Mouse (Mus musculus) heart, embryonic 14.5 days (tissue): ENCODE measurements around the gene Gramd4. TPM values are rescaled to one million over a fixed set of nuclear protein-coding genes. Genes with fewer than 3 reads are reported as not detected.
A peak's percentile ranks its signal among the peaks of the same experiment; 100 is the strongest.

ENCODE experiments used
- ATAC-seq: fragments of 200-750 bp; cut with Nextera tagmentation; 2 replicates; pipeline ENCODE4 v1.8.0; 2017; ENCODE audit warnings: low read depth, moderate TSS enrichment; ENCODE audit not compliant: insufficient number of reproducible peaks, insufficient read depth, low FRiP score
- H3K27ac ChIP-seq, 2 experiments: fragments of 200-500 bp in 1 of 2; fragments of 300-500 bp in 1 of 2; sonication (generic) in 1 of 2; replicated peaks in 1 of 2; 2 replicates each; pipeline ENCODE4 v1.5.1; 2012 to 2014; ENCODE audit warnings: low read depth in 2 of 2, low read length in 2 of 2, control low read depth in 1 of 2, mild to moderate bottlenecking in 1 of 2, mixed read lengths in 1 of 2; ENCODE audit not compliant: control insufficient read depth in 1 of 2, insufficient read depth in 1 of 2
- H3K27me3 ChIP-seq: fragments of 300-500 bp; sonication (generic); 2 replicates; pipeline ENCODE4 v1.6.1; 2014; ENCODE audit warnings: mild to moderate bottlenecking, low read length, control low read depth; ENCODE audit not compliant: control insufficient read depth, insufficient read depth
- H3K36me3 ChIP-seq: fragments of 300-500 bp; sonication (generic); 2 replicates; pipeline ENCODE4 v1.6.1; 2014; ENCODE audit warnings: mild to moderate bottlenecking, control low read depth, low read length, mixed read lengths; ENCODE audit not compliant: control insufficient read depth, insufficient read depth
- H3K4me1 ChIP-seq, 2 experiments: fragments of 200-500 bp in 1 of 2; fragments of 300-500 bp in 1 of 2; sonication (generic) in 1 of 2; 2 replicates each; pipeline ENCODE4 v1.6.1; 2012 to 2014; ENCODE audit warnings: low read length in 2 of 2, control low read depth in 1 of 2, mixed read lengths in 1 of 2; ENCODE audit not compliant: control insufficient read depth in 2 of 2, insufficient read depth in 2 of 2
- H3K4me2 ChIP-seq: fragments of 300-500 bp; sonication (generic); 2 replicates; pipeline ENCODE4 v1.6.1; 2014; ENCODE audit warnings: mild to moderate bottlenecking, low read length
- H3K4me3 ChIP-seq, 2 experiments: fragments of 200-500 bp in 1 of 2; fragments of 300-500 bp in 1 of 2; sonication (generic) in 1 of 2; 2 replicates each; pipeline ENCODE4 v1.5.1; 2012 to 2014; ENCODE audit warnings: low read length in 2 of 2, mild to moderate bottlenecking in 2 of 2, control low read depth in 1 of 2, low read depth in 1 of 2, moderate library complexity in 1 of 2; ENCODE audit not compliant: control insufficient read depth in 1 of 2, insufficient read depth in 1 of 2
- H3K9ac ChIP-seq: fragments of 300-500 bp; sonication (generic); 2 replicates; pipeline ENCODE4 v1.6.1; 2014; ENCODE audit warnings: mild to moderate bottlenecking, low read length
- H3K9me3 ChIP-seq: fragments of 300-500 bp; sonication (generic); 2 replicates; pipeline ENCODE4 v1.6.1; 2016; ENCODE audit warnings: low read length, control low read depth; ENCODE audit not compliant: control insufficient read depth
- WGBS: fragments of 180-500 bp; shearing (Covaris S2); extraction: QIAGEN DNeasy Blood & Tissue Kit; methylation state at CpG from one replicate; pipeline ENCODE4 v1.1.7; 2014; 5-methylcytosine and 5-hydroxymethylcytosine counted together
- polyA plus RNA-seq: library from polyadenylated mRNA; unstranded; fragments of >200 nt; fragmentation: Nextera tagmentation; extraction: Ambion mirVana; gene quantifications from 2 replicates; pipeline ENCODE4 v1.2.1, GENCODE M21; 2014

The Gramd4 gene
- polyA plus RNA-seq, 1 experiment from 2014 or later: 10.9 TPM

DNA sequence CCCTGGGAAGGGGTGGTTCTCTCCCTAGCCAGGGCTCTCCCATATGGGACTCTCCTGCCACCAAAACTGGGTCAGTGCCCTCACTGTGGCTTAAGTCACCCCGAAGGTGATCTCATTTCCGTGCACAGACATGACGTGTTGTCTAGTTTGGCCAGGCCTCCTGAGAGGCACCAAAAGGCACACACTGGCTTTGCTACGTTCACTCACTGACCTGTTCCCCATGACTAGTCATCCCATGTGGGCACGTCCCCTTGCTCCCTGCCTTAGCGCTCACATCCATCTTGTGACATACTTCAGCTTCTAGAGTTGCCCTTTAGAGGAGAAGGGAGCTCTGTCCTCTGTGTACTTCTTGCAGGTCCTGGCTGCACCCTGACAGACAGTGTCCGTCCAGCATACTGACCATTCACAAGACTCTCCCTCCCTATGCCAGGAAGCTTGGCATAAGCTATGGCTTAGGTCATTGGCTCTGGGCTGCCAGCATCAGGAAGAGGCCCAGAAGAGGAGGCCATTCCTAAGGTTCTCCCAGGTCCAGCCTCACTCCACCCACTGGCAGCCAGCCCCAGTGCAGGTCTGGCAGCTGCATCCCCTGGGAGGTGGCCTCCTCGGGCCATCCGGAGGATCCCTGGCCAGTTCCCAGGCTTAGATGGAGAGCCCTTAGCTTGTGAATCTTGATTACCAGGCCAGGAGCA, 64.9 kb downstream of the Gramd4 start:
- 83% methylated on average over 9 of the region's 9 CpGs for WGBS
- no peak overlapping the region for H3K27ac ChIP-seq

DNA sequence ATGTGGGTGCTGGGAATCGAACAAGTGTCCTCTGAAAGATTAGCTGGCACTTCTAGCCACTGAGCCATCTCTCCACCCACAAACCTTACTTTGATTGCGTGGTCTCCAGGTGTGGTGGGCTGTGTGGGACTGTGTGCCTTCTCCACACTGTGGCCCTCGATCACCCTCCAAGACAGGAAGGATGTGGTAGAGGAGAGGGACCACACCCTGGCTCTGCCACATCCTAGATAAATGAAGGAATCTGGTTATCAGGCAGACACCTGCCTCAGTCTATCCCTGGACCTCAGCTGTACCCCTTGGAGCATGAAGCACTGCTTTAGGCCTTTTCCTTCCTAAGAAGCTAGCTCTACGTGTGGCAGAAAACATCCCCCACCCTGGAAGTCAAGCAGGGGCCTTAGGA, 65.9 kb downstream of the Gramd4 start:
- WGBS: 90% methylated on average over 4 of the region's 4 CpGs
- Histone ChIP-seq H3K4me3 (no peak overlapping the region), H3K27ac (no peak overlapping the region), H3K4me1 (peaks cover 0 to 5% of the 10 kb centered on the region in 2 experiments; a peak in 1 of 4 replicates), H3K4me2 (no peak overlapping the region), H3K36me3 (peaks cover 89% of the 10 kb centered on the region), H3K9ac (no peak overlapping the region), H3K27me3 (no peaks in the 10 kb centered on the region), H3K9me3 (no peaks in the 10 kb centered on the region)
- ATAC-seq: no peak

More for the DNA sequence above, 64.9 kb downstream of the Gramd4 start:
- Histone ChIP-seq H3K4me1 (peaks cover 7 to 13% of the 10 kb centered on the region in 2 experiments; a peak in 3 of 4 replicates), H3K9me3 (no peaks in the 10 kb centered on the region), H3K4me3 (no peak overlapping the region), H3K27me3 (no peaks in the 10 kb centered on the region), H3K9ac (no peak overlapping the region), H3K4me2 (no peak overlapping the region), H3K36me3 (peaks cover 82% of the 10 kb centered on the region)
- ATAC-seq: no peak

- Histone ChIP-seq H3K36me3 (peaks cover 89% of the 10 kb centered on the region), H3K9me3 (no peaks in the 10 kb centered on the region), H3K27me3 (no peaks in the 10 kb centered on the region), H3K4me1 (peaks cover 0 to 5% of the 10 kb centered on the region in 2 experiments; a peak in 1 of 4 replicates), H3K9ac (no peak overlapping the region), H3K4me3 (no peak overlapping the region), H3K27ac (no peak overlapping the region), H3K4me2 (no peak overlapping the region)
- 46% methylated on average over 1 of the region's 1 CpGs for WGBS
- ATAC-seq: no peak
These were observed 66.9 kb downstream of the Gramd4 start for GRCm38 (mm10) chr15:86124359-86124758.

- Histone ChIP-seq H3K4me2 (no peak overlapping the region), H3K36me3 (peaks cover 89% of the 10 kb centered on the region), H3K27ac (no peak overlapping the region), H3K9me3 (no peaks in the 10 kb centered on the region), H3K9ac (no peak overlapping the region), H3K4me3 (no peak overlapping the region), H3K27me3 (no peaks in the 10 kb centered on the region), H3K4me1 (0 out of 4 replicates have a peak, but pooled peaks cover 0 to 5% of the 10 kb centered on the region in 2 experiments)
- no peak for ATAC-seq
- 86% methylated on average over 3 of the region's 3 CpGs for WGBS
These were observed 71.5 kb downstream of the Gramd4 start for GRCm38 (mm10) chr15:86129036-86129435.

GRCm38 (mm10) chr15:86130657-86131056, 73.2 kb downstream of the Gramd4 start:
- 93% methylated on average over 10 of the region's 10 CpGs for WGBS
- ATAC-seq: no peak

DNA sequence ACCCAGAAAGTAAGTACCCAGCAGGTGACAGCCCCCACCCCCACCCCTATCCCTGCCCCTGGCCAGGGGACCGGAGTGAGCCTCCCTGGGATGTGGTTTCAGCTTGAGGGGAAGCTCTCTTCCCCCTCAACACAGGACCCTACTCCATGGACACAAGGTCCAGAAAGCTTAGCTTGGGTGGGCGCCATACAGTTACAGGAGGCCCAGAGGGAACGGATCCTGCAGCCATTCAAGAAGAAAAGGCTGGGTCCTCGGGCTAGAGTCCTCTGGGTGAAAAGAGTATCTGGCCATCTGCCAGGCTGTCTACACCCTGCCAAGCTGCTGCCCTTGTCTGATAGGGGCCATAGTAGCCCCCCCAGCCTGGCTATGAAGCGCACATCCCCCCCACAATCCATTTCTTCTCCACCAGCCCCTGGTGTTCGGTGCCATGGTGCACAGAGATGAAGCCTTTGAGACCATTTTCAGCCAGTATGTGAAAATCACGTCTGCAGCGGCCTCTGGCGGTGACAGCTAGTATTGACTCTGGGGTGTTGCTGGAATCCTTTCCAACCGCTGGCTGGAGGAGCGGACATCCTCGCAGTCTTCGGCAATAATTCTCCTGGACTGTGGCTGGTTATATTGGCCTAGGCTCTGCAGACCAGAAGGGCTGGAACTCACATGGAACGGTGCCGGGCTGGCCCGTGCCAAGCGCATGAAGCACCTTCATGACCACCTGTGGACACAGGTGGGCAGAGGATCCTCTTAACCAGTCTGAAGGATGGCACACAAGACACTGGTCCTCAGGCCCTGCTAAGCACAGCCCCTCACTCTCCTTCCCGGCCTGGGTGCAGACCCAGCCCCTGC, 77.7 kb downstream of the Gramd4 start:
- no peaks in the 10 kb centered on the region for H3K27me3 ChIP-seq
- H3K4me1 ChIP-seq: 0 out of 4 replicates have a peak, but pooled peaks cover 0 to 3% of the 10 kb centered on the region in 2 experiments
- no peak overlapping the region for H3K9ac ChIP-seq
- 40% methylated on average over 18 of the region's 18 CpGs for WGBS
- no peak overlapping the region for H3K4me2 ChIP-seq
- H3K4me3 ChIP-seq: no peak overlapping the region
- 0 out of 2 replicates have a peak, but pooled peaks have one; percentile 3 for ATAC-seq
- no peaks in the 10 kb centered on the region for H3K9me3 ChIP-seq
- H3K36me3 ChIP-seq: peaks cover 70% of the 10 kb centered on the region
- H3K27ac ChIP-seq: no peak overlapping the region

More at GRCm38 (mm10) chr15:86130657-86131056, 73.2 kb downstream of the Gramd4 start:
- Histone ChIP-seq H3K9me3 (no peaks in the 10 kb centered on the region), H3K27me3 (no peaks in the 10 kb centered on the region), H3K9ac (no peak overlapping the region), H3K4me2 (no peak overlapping the region), H3K4me3 (no peak overlapping the region), H3K27ac (no peak overlapping the region), H3K4me1 (0 out of 4 replicates have a peak, but pooled peaks cover 0 to 8% of the 10 kb centered on the region in 2 experiments), H3K36me3 (peaks cover 85% of the 10 kb centered on the region)

- 53% methylated on average over 4 of the region's 4 CpGs for WGBS
- Histone ChIP-seq H3K9ac (no peak overlapping the region), H3K4me3 (no peak overlapping the region), H3K4me1 (0 out of 4 replicates have a peak, but pooled peaks cover 0 to 3% of the 10 kb centered on the region in 2 experiments), H3K27me3 (no peaks in the 10 kb centered on the region), H3K36me3 (peaks cover 69% of the 10 kb centered on the region), H3K9me3 (no peaks in the 10 kb centered on the region), H3K4me2 (no peak overlapping the region), H3K27ac (no peak overlapping the region)
- no peak for ATAC-seq
These were observed 80.1 kb downstream of the Gramd4 start for GRCm38 (mm10) chr15:86137638-86138037.
